Mouse (Mus musculus): Measurements from ENCODE around the gene Rgs14.

DNA sequence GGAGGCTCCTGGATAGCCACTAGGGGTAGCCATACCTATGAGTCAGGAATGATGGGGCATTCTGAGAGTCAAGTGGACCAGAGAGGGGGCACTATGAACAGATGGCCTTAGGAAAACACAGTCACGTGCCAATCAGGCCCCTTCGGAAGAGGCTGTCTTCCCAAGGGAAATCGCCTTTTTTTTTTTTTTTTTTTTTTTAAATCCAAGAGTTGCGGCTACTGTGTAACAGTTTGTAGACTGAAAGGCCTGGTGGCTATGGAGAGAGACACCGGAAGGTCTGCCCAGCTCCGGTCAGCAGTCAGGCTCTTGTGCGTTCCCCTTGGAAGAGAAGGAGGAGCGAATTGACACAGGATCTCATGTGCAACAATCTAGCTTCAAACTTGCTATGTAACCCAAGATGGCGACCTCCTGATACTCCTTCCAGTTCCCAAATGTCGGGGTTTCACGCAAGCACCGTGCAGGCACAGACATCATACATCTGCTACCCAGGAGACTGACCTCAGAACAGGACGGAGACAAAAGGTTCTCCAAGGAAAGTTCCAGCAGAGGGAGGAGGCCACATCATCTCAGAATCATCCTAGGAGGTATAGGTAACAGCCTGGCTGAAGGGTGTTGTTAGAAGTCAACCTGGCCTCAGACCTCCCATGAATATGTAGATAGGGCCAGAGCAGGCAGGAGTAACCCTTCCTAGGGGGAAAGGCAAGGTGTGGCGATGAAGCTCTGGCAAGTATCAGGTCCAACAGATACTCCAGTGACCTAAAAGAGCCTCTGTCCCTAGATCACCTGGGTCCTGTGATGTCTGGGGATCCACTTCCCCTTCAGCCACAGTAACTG is 38.7 kb upstream of the Rgs14 start:
- TF ChIP-seq POLR2A (IDR thresholded peaks at IDR 0.05; ENCODE audit: borderline replicate concordance, low read depth, low read length), result no peak
- no peak for TF ChIP-seq CTCF (IDR thresholded peaks at IDR 0.05; ENCODE audit: low read depth, low read length)

All from bone marrow macrophage, adult 2 months (primary cell).